Mouse (Mus musculus): ENCODE results near the gene Slc24a3. TPM values are rescaled to one million over a fixed set of nuclear protein-coding genes. Genes with fewer than 3 reads are reported as not detected.

The Slc24a3 gene
- polyA plus RNA-seq, 1 experiment from 2014 or later = 0.57 TPM

DNA sequence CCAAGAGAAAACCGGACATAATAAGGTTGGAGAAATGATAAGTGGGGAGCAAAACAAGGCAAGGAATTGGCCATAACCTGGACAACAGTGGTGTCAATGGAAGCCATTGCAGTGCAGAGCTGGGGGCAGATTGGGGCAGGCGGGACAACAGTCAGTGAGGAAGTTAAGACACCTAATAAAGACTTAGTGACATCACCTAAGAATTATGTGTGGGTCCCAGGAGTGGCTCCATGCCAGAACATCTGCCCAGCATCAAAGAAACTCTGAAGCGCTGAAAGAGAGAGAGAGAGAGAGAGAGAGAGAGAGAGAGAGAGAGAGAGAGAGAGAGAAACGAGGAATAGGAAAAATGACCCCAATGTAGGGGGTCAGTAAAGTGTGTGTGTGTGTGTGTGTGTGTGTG, 500.6 kb downstream of the Slc24a3 start:
- H3K4me1 ChIP-seq (ENCODE audit: control insufficient read depth, insufficient read depth, low read length) = no peaks in the 10 kb centered on the region
- no peak overlapping the region for H3K4me2 ChIP-seq (ENCODE audit: low read depth, severe bottlenecking)
- H3K9me3 ChIP-seq (ENCODE audit: control insufficient read depth, low read length) = no peaks in the 10 kb centered on the region
- ATAC-seq (ENCODE audit: insufficient number of reproducible peaks, low FRiP score, low TSS enrichment, low read depth) (no peak), DNase-seq (ENCODE audit: low spot score) (no peak)
- H3K27me3 ChIP-seq (ENCODE audit: control insufficient read depth, insufficient read depth, low read length) = no peaks in the 10 kb centered on the region
- H3K27ac ChIP-seq (replicated peaks; ENCODE audit: low read depth, low read length) = no peak overlapping the region
- H3K36me3 ChIP-seq (ENCODE audit: control insufficient read depth, insufficient read depth, low read length) = no peaks in the 10 kb centered on the region
- H3K4me3 ChIP-seq (ENCODE audit: low read depth, low read length) = no peak overlapping the region
- H3K9ac ChIP-seq (ENCODE audit: low read length) = no peak overlapping the region
- WGBS = 68% methylated on average over 4 of the region's 4 CpGs

- ATAC-seq (ENCODE audit: insufficient number of reproducible peaks, low FRiP score, low TSS enrichment, low read depth) (no peak), DNase-seq (ENCODE audit: low spot score) (no peak)
- 87% methylated on average over 4 of the region's 4 CpGs for WGBS
- H3K4me2 ChIP-seq (ENCODE audit: low read depth, severe bottlenecking) = no peak overlapping the region
- H3K4me3 ChIP-seq (ENCODE audit: low read depth, low read length) = no peak overlapping the region
- H3K36me3 ChIP-seq (ENCODE audit: control insufficient read depth, insufficient read depth, low read length) = no peaks in the 10 kb centered on the region
- no peaks in the 10 kb centered on the region for H3K27me3 ChIP-seq (ENCODE audit: control insufficient read depth, insufficient read depth, low read length)
- no peak overlapping the region for H3K9ac ChIP-seq (ENCODE audit: low read length)
- H3K27ac ChIP-seq (replicated peaks; ENCODE audit: low read depth, low read length) = no peak overlapping the region
- H3K4me1 ChIP-seq (ENCODE audit: control insufficient read depth, insufficient read depth, low read length) = peaks cover 3% of the 10 kb centered on the region; the same call in 1 of the 2 replicates
- H3K9me3 ChIP-seq (ENCODE audit: control insufficient read depth, low read length) = no peaks in the 10 kb centered on the region
These were observed 502.6 kb downstream of the Slc24a3 start for GRCm38 (mm10) chr2:145670131-145670530.

DNA sequence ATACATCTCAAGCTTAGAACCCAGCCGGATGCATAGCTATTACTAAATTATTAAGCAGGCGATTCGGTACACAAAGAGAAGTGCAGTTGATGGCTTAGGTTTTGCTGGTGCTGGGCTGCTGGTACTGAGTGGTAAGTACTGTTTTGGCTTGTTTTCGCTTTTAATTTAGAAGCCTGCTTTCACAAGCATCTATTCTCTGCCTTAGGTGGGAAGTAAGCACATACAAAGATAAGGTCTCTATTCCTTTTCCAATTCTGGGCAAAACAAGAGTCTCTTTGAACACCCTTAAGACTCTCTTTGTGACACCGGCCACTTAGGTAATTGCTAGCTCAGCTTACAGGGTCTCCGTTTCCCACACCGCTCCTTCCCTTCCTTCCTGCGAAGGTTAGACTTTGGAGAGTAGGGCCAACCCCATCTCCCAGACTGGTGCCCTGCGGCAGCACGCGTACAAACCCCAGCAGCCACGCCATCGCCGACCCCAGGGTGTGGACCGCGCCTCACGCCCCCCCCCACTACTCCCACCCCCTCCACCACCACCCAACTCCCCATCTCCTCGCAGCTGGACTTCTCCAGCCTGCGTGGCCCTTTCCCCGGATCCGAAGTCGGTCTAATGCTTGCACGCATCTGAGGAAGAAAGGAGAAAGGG, 507.1 kb downstream of the Slc24a3 start:
- Histone ChIP-seq H3K4me3 (ENCODE audit: low read depth, low read length) (peak overlapping the region; percentile 61), H3K36me3 (ENCODE audit: control insufficient read depth, insufficient read depth, low read length) (no peaks in the 10 kb centered on the region), H3K9ac (ENCODE audit: low read length) (peak overlapping the region; percentile 70), H3K4me2 (ENCODE audit: low read depth, severe bottlenecking) (peak overlapping the region; percentile 94), H3K27ac (replicated peaks; ENCODE audit: low read depth, low read length) (no peak overlapping the region), H3K4me1 (ENCODE audit: control insufficient read depth, insufficient read depth, low read length) (peaks cover 8% of the 10 kb centered on the region; the same call in 1 of the 2 replicates), H3K9me3 (ENCODE audit: control insufficient read depth, low read length) (no peaks in the 10 kb centered on the region), H3K27me3 (ENCODE audit: control insufficient read depth, insufficient read depth, low read length) (no peaks in the 10 kb centered on the region)
- 5% methylated on average over 23 of the region's 23 CpGs for WGBS
- DNase-seq (ENCODE audit: low spot score) (no peak), ATAC-seq (ENCODE audit: insufficient number of reproducible peaks, low FRiP score, low TSS enrichment, low read depth) (peak; percentile 63)

DNA sequence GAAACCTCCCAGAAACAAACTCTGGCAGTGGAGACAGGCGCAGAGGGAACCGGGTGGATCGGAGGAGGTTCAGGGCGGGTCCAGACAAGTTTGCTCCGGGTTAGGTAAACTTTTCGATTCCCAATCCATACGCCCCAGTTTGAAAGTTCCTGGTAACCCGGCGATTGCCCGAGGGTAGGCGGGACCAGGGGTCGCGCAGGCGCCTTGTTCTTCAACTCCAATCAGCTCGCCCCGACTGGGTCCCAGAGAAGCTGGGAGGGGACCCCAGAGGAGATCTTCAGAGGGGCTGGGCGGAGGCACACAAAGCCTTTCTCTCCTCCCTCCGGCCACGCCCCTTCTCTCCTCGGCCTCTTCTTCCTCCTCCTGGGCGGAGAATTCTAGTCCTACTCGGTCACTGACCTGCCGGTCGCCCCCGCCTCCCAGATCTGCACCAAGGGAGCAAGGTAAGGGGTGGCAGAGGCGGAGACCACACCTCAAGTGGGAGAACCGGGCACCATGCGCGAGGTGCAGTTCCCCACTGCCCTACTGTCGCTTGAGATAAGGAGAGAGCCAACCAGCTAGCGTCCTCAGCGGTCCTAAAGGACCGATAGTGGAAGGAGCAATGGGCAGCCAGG, 507.7 kb downstream of the Slc24a3 start, which contains the start of gene Rin2:
Gene Rin2 (plus strand): TSS at position 74 of the 614 bp plus-strand sequence.
- Histone ChIP-seq H3K4me1 (ENCODE audit: control insufficient read depth, insufficient read depth, low read length) (peaks cover 8% of the 10 kb centered on the region; the same call in 1 of the 2 replicates), H3K27ac (replicated peaks; ENCODE audit: low read depth, low read length) (no peak within 1 kb of the TSS)
- peak; percentile 85 for ATAC-seq (ENCODE audit: insufficient number of reproducible peaks, low FRiP score, low TSS enrichment, low read depth)

DNA sequence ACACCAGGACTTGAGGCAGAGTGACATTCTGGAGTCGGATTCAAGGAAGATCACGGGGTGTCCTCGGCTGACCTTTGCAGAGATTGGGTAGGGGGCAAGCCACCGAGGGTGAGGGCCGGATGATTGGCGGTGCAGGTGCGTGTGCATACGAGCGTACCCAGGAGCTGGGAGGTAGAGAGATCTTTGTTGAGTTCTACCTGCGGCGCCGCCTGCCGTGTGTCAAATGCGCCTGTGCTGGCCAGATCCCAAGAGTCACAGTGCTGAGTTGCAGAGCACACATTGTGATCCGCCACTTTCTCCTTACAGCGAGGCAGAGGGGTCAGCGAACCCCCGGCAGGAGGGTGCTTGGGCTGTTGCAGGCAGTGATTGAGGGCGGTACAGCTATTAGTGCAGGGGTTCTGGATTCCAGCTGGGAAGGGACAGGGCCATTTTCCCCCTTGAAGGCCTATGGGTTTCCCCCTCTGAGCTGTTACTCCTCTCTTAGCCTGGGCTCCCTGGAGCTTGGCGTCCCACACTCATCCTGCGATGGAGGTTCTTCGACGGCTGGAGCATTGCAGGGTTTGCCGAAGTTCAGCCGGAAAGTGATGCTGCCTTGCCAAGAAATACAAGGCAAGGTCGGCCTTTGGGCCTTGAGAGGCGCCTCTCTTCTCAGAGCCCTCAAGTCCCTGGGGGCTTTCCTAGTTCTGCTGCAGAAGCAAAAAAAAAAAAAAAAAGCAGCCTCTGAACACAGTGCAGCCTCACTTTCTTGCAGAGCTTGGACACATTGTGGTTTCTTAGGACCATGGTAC, 508.4 kb downstream of the Slc24a3 start:
- ATAC-seq (ENCODE audit: insufficient number of reproducible peaks, low FRiP score, low TSS enrichment, low read depth) = 0 out of 2 replicates have a peak, but pooled peaks have one; percentile 1
- no peaks in the 10 kb centered on the region for H3K27me3 ChIP-seq (ENCODE audit: control insufficient read depth, insufficient read depth, low read length)
- H3K9ac ChIP-seq (ENCODE audit: low read length) = peak overlapping the region; percentile 70
- no peak overlapping the region for H3K27ac ChIP-seq (replicated peaks; ENCODE audit: low read depth, low read length)
- no peaks in the 10 kb centered on the region for H3K36me3 ChIP-seq (ENCODE audit: control insufficient read depth, insufficient read depth, low read length)
- H3K4me1 ChIP-seq (ENCODE audit: control insufficient read depth, insufficient read depth, low read length) = peaks cover 8% of the 10 kb centered on the region; the same call in 1 of the 2 replicates
- peak overlapping the region; percentile 61 for H3K4me3 ChIP-seq (ENCODE audit: low read depth, low read length)
- H3K9me3 ChIP-seq (ENCODE audit: control insufficient read depth, low read length) = no peaks in the 10 kb centered on the region
- H3K4me2 ChIP-seq (ENCODE audit: low read depth, severe bottlenecking) = peak overlapping the region; percentile 94
- WGBS = 8% methylated on average over 27 of the region's 27 CpGs
- peak; percentile 51 for DNase-seq (ENCODE audit: low spot score)

More for the DNA sequence above, 507.7 kb downstream of the Slc24a3 start, which contains the start of gene Rin2:
- Histone ChIP-seq H3K36me3 (ENCODE audit: control insufficient read depth, insufficient read depth, low read length) (no peaks in the 10 kb centered on the region), H3K27me3 (ENCODE audit: control insufficient read depth, insufficient read depth, low read length) (no peaks in the 10 kb centered on the region), H3K9me3 (ENCODE audit: control insufficient read depth, low read length) (no peaks in the 10 kb centered on the region), H3K9ac (ENCODE audit: low read length) (peak within 1 kb of the TSS; percentile 70), H3K4me2 (ENCODE audit: low read depth, severe bottlenecking) (peak within 1 kb of the TSS; percentile 94), H3K4me3 (ENCODE audit: low read depth, low read length) (peak within 1 kb of the TSS; percentile 61)
- WGBS = under 1% methylated on average over 33 of the region's 33 CpGs
- DNase-seq (ENCODE audit: low spot score) = peak; percentile 84

GRCm38 (mm10) chr2:145676544-145676925, 509.0 kb downstream of the Slc24a3 start:
- H3K4me3 ChIP-seq (ENCODE audit: low read depth, low read length) = 0 out of 2 replicates have a peak overlapping the region, but pooled peaks have one; percentile 61
- H3K27me3 ChIP-seq (ENCODE audit: control insufficient read depth, insufficient read depth, low read length) = no peaks in the 10 kb centered on the region
- no peak overlapping the region for H3K9ac ChIP-seq (ENCODE audit: low read length)
- no peak overlapping the region; the same call in 1 of the 2 replicates for H3K4me2 ChIP-seq (ENCODE audit: low read depth, severe bottlenecking)
- DNase-seq (ENCODE audit: low spot score) = no peak
- H3K27ac ChIP-seq (replicated peaks; ENCODE audit: low read depth, low read length) = no peak overlapping the region
- H3K9me3 ChIP-seq (ENCODE audit: control insufficient read depth, low read length) = no peaks in the 10 kb centered on the region
- no peak for ATAC-seq (ENCODE audit: insufficient number of reproducible peaks, low FRiP score, low TSS enrichment, low read depth)
- 56% methylated on average over 3 of the region's 3 CpGs for WGBS
- H3K36me3 ChIP-seq (ENCODE audit: control insufficient read depth, insufficient read depth, low read length) = no peaks in the 10 kb centered on the region
- H3K4me1 ChIP-seq (ENCODE audit: control insufficient read depth, insufficient read depth, low read length) = peaks cover 8% of the 10 kb centered on the region; the same call in 1 of the 2 replicates

- no peak for ATAC-seq (ENCODE audit: insufficient number of reproducible peaks, low FRiP score, low TSS enrichment, low read depth)
- no peak overlapping the region for H3K4me3 ChIP-seq (ENCODE audit: low read depth, low read length)
- no peak overlapping the region for H3K4me2 ChIP-seq (ENCODE audit: low read depth, severe bottlenecking)
- peaks cover 8% of the 10 kb centered on the region; the same call in 1 of the 2 replicates for H3K4me1 ChIP-seq (ENCODE audit: control insufficient read depth, insufficient read depth, low read length)
- WGBS = 81% methylated on average over 2 of the region's 2 CpGs
- H3K9me3 ChIP-seq (ENCODE audit: control insufficient read depth, low read length) = no peaks in the 10 kb centered on the region
- H3K9ac ChIP-seq (ENCODE audit: low read length) = no peak overlapping the region
- DNase-seq (ENCODE audit: low spot score) = no peak
- H3K36me3 ChIP-seq (ENCODE audit: control insufficient read depth, insufficient read depth, low read length) = no peaks in the 10 kb centered on the region
- no peaks in the 10 kb centered on the region for H3K27me3 ChIP-seq (ENCODE audit: control insufficient read depth, insufficient read depth, low read length)
- H3K27ac ChIP-seq (replicated peaks; ENCODE audit: low read depth, low read length) = no peak overlapping the region
These were observed 509.4 kb downstream of the Slc24a3 start for GRCm38 (mm10) chr2:145676936-145677335.

- Histone ChIP-seq H3K27me3 (ENCODE audit: control insufficient read depth, insufficient read depth, low read length) (no peaks in the 10 kb centered on the region), H3K9ac (ENCODE audit: low read length) (no peak overlapping the region), H3K4me3 (ENCODE audit: low read depth, low read length) (no peak overlapping the region), H3K4me1 (ENCODE audit: control insufficient read depth, insufficient read depth, low read length) (peaks cover 5% of the 10 kb centered on the region; the same call in 1 of the 2 replicates), H3K36me3 (ENCODE audit: control insufficient read depth, insufficient read depth, low read length) (no peaks in the 10 kb centered on the region), H3K4me2 (ENCODE audit: low read depth, severe bottlenecking) (no peak overlapping the region), H3K27ac (replicated peaks; ENCODE audit: low read depth, low read length) (no peak overlapping the region), H3K9me3 (ENCODE audit: control insufficient read depth, low read length) (no peaks in the 10 kb centered on the region)
- DNase-seq (ENCODE audit: low spot score) (no peak), ATAC-seq (ENCODE audit: insufficient number of reproducible peaks, low FRiP score, low TSS enrichment, low read depth) (no peak)
- 83% methylated on average over 2 of the region's 2 CpGs for WGBS
These were observed 512.6 kb downstream of the Slc24a3 start for GRCm38 (mm10) chr2:145680141-145680540.
